Mouse (Mus musculus): ENCODE data around the gene Ppp1ca. TPM values are rescaled to one million over a fixed set of nuclear protein-coding genes. Genes with fewer than 3 reads are reported as not detected.

Ppp1ca gene
- polyA plus RNA-seq, 1 experiment from 2014 or later, result 591 TPM

GRCm38 (mm10) chr19:4197180-4197579, 5.3 kb downstream of the Ppp1ca start:
- no peaks in the 10 kb centered on the region for H3K27me3 ChIP-seq (ENCODE audit: control insufficient read depth, insufficient read depth, low read length)
- no peak for ATAC-seq (ENCODE audit: low FRiP score, low TSS enrichment)
- DNase-seq, result no peak
- no peak overlapping the region for H3K4me2 ChIP-seq (ENCODE audit: low read length)
- no peak overlapping the region for H3K9ac ChIP-seq (replicated peaks; ENCODE audit: low read length)
- no peak overlapping the region for H3K4me3 ChIP-seq (replicated peaks; ENCODE audit: low read depth, low read length)
- peaks cover 50% of the 10 kb centered on the region for H3K36me3 ChIP-seq (ENCODE audit: control insufficient read depth, insufficient read depth, low read length)
- H3K27ac ChIP-seq (replicated peaks; ENCODE audit: low read depth, low read length), result no peak overlapping the region
- peaks cover 26% of the 10 kb centered on the region for H3K4me1 ChIP-seq (ENCODE audit: control insufficient read depth, insufficient read depth, low read length)
- no peaks in the 10 kb centered on the region for H3K9me3 ChIP-seq (ENCODE audit: control insufficient read depth, low read length)
- WGBS, result 74% methylated on average over 3 of the region's 3 CpGs

- Histone ChIP-seq H3K36me3 (ENCODE audit: control insufficient read depth, insufficient read depth, low read length) (peaks cover 16% of the 10 kb centered on the region), H3K4me3 (replicated peaks; ENCODE audit: low read depth, low read length) (peak within 1 kb of the TSS; percentile 57), H3K27me3 (ENCODE audit: control insufficient read depth, insufficient read depth, low read length) (no peaks in the 10 kb centered on the region), H3K4me2 (ENCODE audit: low read length) (peak within 1 kb of the TSS; percentile 87), H3K27ac (replicated peaks; ENCODE audit: low read depth, low read length) (no peak within 1 kb of the TSS; the same call in 1 of the 2 replicates), H3K9ac (replicated peaks; ENCODE audit: low read length) (peak within 1 kb of the TSS; percentile 66), H3K4me1 (ENCODE audit: control insufficient read depth, insufficient read depth, low read length) (peaks cover 19% of the 10 kb centered on the region), H3K9me3 (ENCODE audit: control insufficient read depth, low read length) (no peaks in the 10 kb centered on the region)
- peak; percentile 87 for ATAC-seq (ENCODE audit: low FRiP score, low TSS enrichment)
- DNase-seq, result peak; percentile 98
- 0% methylated on average over 34 of the region's 34 CpGs for WGBS
These were observed 9.5 kb downstream of the Ppp1ca start, which contains the start of gene Rad9a for GRCm38 (mm10) chr19:4201291-4201909. Rad9a (minus strand) TSS chr19:4201662.

GRCm38 (mm10) chr19:4202149-4202548, 10.3 kb downstream of the Ppp1ca start:
- peak overlapping the region; percentile 57 for H3K4me3 ChIP-seq (replicated peaks; ENCODE audit: low read depth, low read length)
- 33% methylated on average over 7 of the region's 7 CpGs for WGBS
- H3K4me1 ChIP-seq (ENCODE audit: control insufficient read depth, insufficient read depth, low read length), result peaks cover 19% of the 10 kb centered on the region
- peaks cover 9% of the 10 kb centered on the region for H3K36me3 ChIP-seq (ENCODE audit: control insufficient read depth, insufficient read depth, low read length)
- H3K4me2 ChIP-seq (ENCODE audit: low read length), result peak overlapping the region; percentile 87
- H3K27ac ChIP-seq (replicated peaks; ENCODE audit: low read depth, low read length), result no peak overlapping the region
- H3K27me3 ChIP-seq (ENCODE audit: control insufficient read depth, insufficient read depth, low read length), result no peaks in the 10 kb centered on the region
- no peak for ATAC-seq (ENCODE audit: low FRiP score, low TSS enrichment)
- H3K9ac ChIP-seq (replicated peaks; ENCODE audit: low read length), result peak overlapping the region; percentile 66
- DNase-seq, result no peak
- H3K9me3 ChIP-seq (ENCODE audit: control insufficient read depth, low read length), result no peaks in the 10 kb centered on the region

GRCm38 (mm10) chr19:4203148-4203547, 11.3 kb downstream of the Ppp1ca start:
- DNase-seq, result no peak
- WGBS, result 73% methylated on average over 3 of the region's 3 CpGs
- no peak overlapping the region for H3K4me2 ChIP-seq (ENCODE audit: low read length)

GRCm38 (mm10) chr19:4203604-4204326, 11.9 kb downstream of the Ppp1ca start:
- Histone ChIP-seq H3K4me3 (replicated peaks; ENCODE audit: low read depth, low read length) (no peak overlapping the region), H3K27ac (replicated peaks; ENCODE audit: low read depth, low read length) (no peak overlapping the region), H3K36me3 (ENCODE audit: control insufficient read depth, insufficient read depth, low read length) (0 out of 2 replicates have a peak, but pooled peaks cover under 1% of the 10 kb centered on the region), H3K9ac (replicated peaks; ENCODE audit: low read length) (no peak overlapping the region), H3K4me1 (ENCODE audit: control insufficient read depth, insufficient read depth, low read length) (peaks cover 19% of the 10 kb centered on the region), H3K9me3 (ENCODE audit: control insufficient read depth, low read length) (no peaks in the 10 kb centered on the region), H3K4me2 (ENCODE audit: low read length) (no peak overlapping the region), H3K27me3 (ENCODE audit: control insufficient read depth, insufficient read depth, low read length) (no peaks in the 10 kb centered on the region)
- WGBS, result 63% methylated on average over 13 of the region's 13 CpGs
- no peak for DNase-seq
- ATAC-seq (ENCODE audit: low FRiP score, low TSS enrichment), result no peak

More at GRCm38 (mm10) chr19:4203148-4203547, 11.3 kb downstream of the Ppp1ca start:
- no peak for ATAC-seq (ENCODE audit: low FRiP score, low TSS enrichment)
- H3K36me3 ChIP-seq (ENCODE audit: control insufficient read depth, insufficient read depth, low read length), result 0 out of 2 replicates have a peak, but pooled peaks cover 4% of the 10 kb centered on the region
- H3K9ac ChIP-seq (replicated peaks; ENCODE audit: low read length), result no peak overlapping the region
- H3K27me3 ChIP-seq (ENCODE audit: control insufficient read depth, insufficient read depth, low read length), result no peaks in the 10 kb centered on the region
- H3K4me3 ChIP-seq (replicated peaks; ENCODE audit: low read depth, low read length), result no peak overlapping the region
- no peak overlapping the region for H3K27ac ChIP-seq (replicated peaks; ENCODE audit: low read depth, low read length)
- H3K9me3 ChIP-seq (ENCODE audit: control insufficient read depth, low read length), result no peaks in the 10 kb centered on the region
- H3K4me1 ChIP-seq (ENCODE audit: control insufficient read depth, insufficient read depth, low read length), result peaks cover 19% of the 10 kb centered on the region

GRCm38 (mm10) chr19:4204889-4205288, 13.0 kb downstream of the Ppp1ca start:
- H3K4me3 ChIP-seq (replicated peaks; ENCODE audit: low read depth, low read length), result no peak overlapping the region
- no peak for DNase-seq
- H3K27me3 ChIP-seq (ENCODE audit: control insufficient read depth, insufficient read depth, low read length), result no peaks in the 10 kb centered on the region

GRCm38 (mm10) chr19:4206971-4207370, 15.1 kb downstream of the Ppp1ca start:
- ATAC-seq (ENCODE audit: low FRiP score, low TSS enrichment) (no peak), DNase-seq (peak; percentile 76)
- Histone ChIP-seq H3K27me3 (ENCODE audit: control insufficient read depth, insufficient read depth, low read length) (0 out of 2 replicates have a peak, but pooled peaks cover 2% of the 10 kb centered on the region), H3K4me1 (ENCODE audit: control insufficient read depth, insufficient read depth, low read length) (peaks cover 6% of the 10 kb centered on the region), H3K27ac (replicated peaks; ENCODE audit: low read depth, low read length) (no peak overlapping the region), H3K9ac (replicated peaks; ENCODE audit: low read length) (no peak overlapping the region), H3K4me2 (ENCODE audit: low read length) (no peak overlapping the region), H3K9me3 (ENCODE audit: control insufficient read depth, low read length) (no peaks in the 10 kb centered on the region), H3K4me3 (replicated peaks; ENCODE audit: low read depth, low read length) (no peak overlapping the region), H3K36me3 (ENCODE audit: control insufficient read depth, insufficient read depth, low read length) (no peaks in the 10 kb centered on the region)
- WGBS, result 0% methylated on average over 2 of the region's 2 CpGs

More at GRCm38 (mm10) chr19:4204889-4205288, 13.0 kb downstream of the Ppp1ca start:
- no peak for ATAC-seq (ENCODE audit: low FRiP score, low TSS enrichment)
- no peaks in the 10 kb centered on the region for H3K36me3 ChIP-seq (ENCODE audit: control insufficient read depth, insufficient read depth, low read length)
- H3K9ac ChIP-seq (replicated peaks; ENCODE audit: low read length), result no peak overlapping the region
- H3K9me3 ChIP-seq (ENCODE audit: control insufficient read depth, low read length), result no peaks in the 10 kb centered on the region
- no peak overlapping the region for H3K4me2 ChIP-seq (ENCODE audit: low read length)
- WGBS, result 52% methylated on average over 4 of the region's 4 CpGs
- H3K4me1 ChIP-seq (ENCODE audit: control insufficient read depth, insufficient read depth, low read length), result peaks cover 19% of the 10 kb centered on the region
- H3K27ac ChIP-seq (replicated peaks; ENCODE audit: low read depth, low read length), result no peak overlapping the region

GRCm38 (mm10) chr19:4208563-4208962, 16.7 kb downstream of the Ppp1ca start:
- Histone ChIP-seq H3K27ac (replicated peaks; ENCODE audit: low read depth, low read length) (no peak overlapping the region), H3K4me3 (replicated peaks; ENCODE audit: low read depth, low read length) (no peak overlapping the region), H3K9me3 (ENCODE audit: control insufficient read depth, low read length) (no peaks in the 10 kb centered on the region), H3K27me3 (ENCODE audit: control insufficient read depth, insufficient read depth, low read length) (peaks cover 12% of the 10 kb centered on the region), H3K4me2 (ENCODE audit: low read length) (no peak overlapping the region), H3K4me1 (ENCODE audit: control insufficient read depth, insufficient read depth, low read length) (0 out of 2 replicates have a peak, but pooled peaks cover 1% of the 10 kb centered on the region), H3K36me3 (ENCODE audit: control insufficient read depth, insufficient read depth, low read length) (no peaks in the 10 kb centered on the region), H3K9ac (replicated peaks; ENCODE audit: low read length) (no peak overlapping the region)
- ATAC-seq (ENCODE audit: low FRiP score, low TSS enrichment) (no peak), DNase-seq (no peak)
- WGBS, result 82% methylated on average over 5 of the region's 5 CpGs
